Mouse (Mus musculus) stomach, postnatal 0 days (tissue): ENCODE results near the gene Gm8947.

ENCODE experiments used
- CTCF ChIP-seq: IDR thresholded peaks from 2 replicates; pipeline ENCODE4 v1.5.1; 2016; ENCODE audit warnings: antibody characterized with exemption, low read depth, mild to moderate bottlenecking, moderate library complexity
- EP300 ChIP-seq: optimal IDR thresholded peaks from 2 replicates; pipeline ENCODE3; 2016; ENCODE audit warnings: antibody characterized with exemption

DNA sequence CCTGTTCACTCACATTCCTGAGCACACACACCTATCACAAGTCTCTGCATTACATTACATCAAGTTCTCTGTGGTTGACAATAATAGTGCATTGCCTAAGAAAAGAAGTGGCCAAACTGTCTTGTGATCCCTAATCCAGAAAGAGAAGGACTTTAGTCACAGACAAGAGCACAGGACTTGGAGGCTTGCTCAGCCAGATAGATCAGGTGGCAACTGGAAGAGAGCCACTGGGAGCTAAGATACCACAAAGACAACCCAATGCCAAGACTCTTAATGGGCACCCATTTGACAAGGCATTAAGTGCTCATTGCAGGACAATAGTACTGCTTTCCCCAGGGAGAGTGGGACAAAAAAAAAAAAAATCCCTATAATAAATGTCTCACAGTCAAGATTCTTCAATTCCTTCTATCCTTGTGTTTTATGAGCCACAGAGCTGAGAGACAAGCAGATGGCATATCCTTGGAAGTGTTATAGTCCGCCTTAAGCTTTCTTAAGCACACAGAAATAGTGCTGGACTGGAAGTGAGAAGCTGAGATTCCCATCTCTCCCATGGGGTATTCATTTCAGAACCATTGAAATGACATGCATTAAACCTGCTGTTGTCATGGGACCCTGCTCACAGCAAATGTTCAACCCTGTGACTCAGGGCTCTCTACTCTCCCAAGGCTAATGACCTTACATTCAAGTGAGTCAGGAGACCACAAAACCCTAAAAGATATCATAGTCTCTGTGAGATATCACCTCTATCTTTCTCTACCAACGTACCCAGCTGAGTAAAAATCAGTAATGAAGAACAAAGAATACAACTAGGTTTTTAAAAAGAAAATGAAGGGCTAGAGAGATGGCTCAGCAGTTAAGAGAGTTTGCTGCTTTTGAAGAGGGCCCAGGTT is 20.4 kb upstream of the Gm8947 start:
- TF ChIP-seq EP300 = no peak
- no peak for TF ChIP-seq CTCF
